Mouse (Mus musculus) myocyte (in vitro differentiated cells): ENCODE measurements at regions not wholly inside any gene's neighbourhood (a gene's known extent, or its start where the extent isn't known, plus 50 kb on each side); places are given as distances from the start of the nearest gene placed in this dataset.

Source experiments
- CEBPB ChIP-seq: IDR thresholded peaks from 2 replicates; pipeline ENCODE4 v1.6.1; 2011; ENCODE audit warnings: mild to moderate bottlenecking, moderate library complexity; ENCODE audit not compliant: poor library complexity, insufficient read depth, severe bottlenecking
- E2F4 ChIP-seq: IDR thresholded peaks from one replicate; pipeline ENCODE4 v1.6.1; 2011; ENCODE audit warnings: mild to moderate bottlenecking, control low read depth, moderate library complexity; ENCODE audit not compliant: insufficient read depth
- MAX ChIP-seq: IDR thresholded peaks from one replicate; pipeline ENCODE4 v1.6.1; 2011; ENCODE audit warnings: low read depth, mild to moderate bottlenecking, control low read depth
- POLR2A ChIP-seq: IDR thresholded peaks from one replicate; pipeline ENCODE4 v1.6.1; 2011; ENCODE audit warnings: low read depth, mild to moderate bottlenecking, control low read depth, moderate library complexity; ENCODE audit not compliant: insufficient read length
- TCF3 ChIP-seq: IDR thresholded peaks from one replicate; pipeline ENCODE4 v1.6.1; 2011; ENCODE audit warnings: low read depth, control low read depth; ENCODE audit not compliant: insufficient read length
- USF1 ChIP-seq: IDR thresholded peaks from one replicate; pipeline ENCODE4 v1.6.1; 2011; ENCODE audit warnings: low read depth, mild to moderate bottlenecking, control low read depth, moderate library complexity

DNA sequence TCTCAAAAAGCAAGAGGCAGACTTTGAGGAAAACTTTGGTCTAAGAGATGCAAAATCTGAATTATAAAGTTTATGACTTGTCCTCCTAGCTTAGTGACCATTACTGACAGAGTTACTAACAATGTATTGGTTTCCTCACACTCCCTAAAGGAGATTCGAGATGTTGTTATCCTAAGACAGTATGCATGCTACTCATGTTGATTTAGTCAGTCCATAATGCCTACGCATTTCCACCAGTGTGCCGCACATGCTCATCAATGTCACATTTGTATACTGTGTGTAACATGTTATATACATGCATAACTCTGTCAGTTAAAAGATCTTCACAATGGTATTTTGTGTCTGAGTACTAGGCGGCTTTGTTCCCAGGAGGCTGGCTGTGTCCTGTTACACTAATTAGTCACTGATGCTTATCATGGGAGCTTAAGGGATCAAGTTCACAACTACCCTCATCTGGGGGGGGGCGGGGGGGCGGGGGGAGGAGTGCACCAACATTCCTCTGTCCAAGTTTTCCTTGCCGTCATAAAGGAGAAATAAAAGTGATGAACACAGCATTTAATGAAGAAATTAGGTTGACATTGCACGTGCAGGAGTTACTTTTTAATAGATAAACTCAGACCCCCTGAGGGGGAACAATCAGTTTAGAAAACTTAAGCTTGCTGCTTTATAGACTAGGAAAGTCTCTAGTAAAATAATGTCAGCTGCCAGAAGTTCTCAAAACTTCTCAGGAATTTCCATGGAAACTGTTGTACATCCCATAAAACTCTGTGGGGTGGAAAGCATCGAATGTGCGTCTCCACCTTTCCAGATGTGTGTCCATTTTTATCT, 208.6 kb upstream of the Adcy2 start:
- TF ChIP-seq CEBPB (no peak), POLR2A (no peak), E2F4 (no peak), TCF3 (no peak), MAX (no peak), USF1 (no peak)
